Mouse (Mus musculus): ENCODE measurements around the gene Zcrb1. TPM values are rescaled to one million over a fixed set of nuclear protein-coding genes. Genes with fewer than 3 reads are reported as not detected.

Zcrb1 gene
- 101 and 118 TPM in 2 replicates for polyA plus RNA-seq (2012; rRNA removed)

- TF ChIP-seq POLR2A (IDR thresholded peaks at IDR 0.05; ENCODE audit: borderline replicate concordance, extremely low read depth, insufficient read depth, insufficient read length, poor library complexity, severe bottlenecking), result peak; percentile 95
- no peak for TF ChIP-seq CTCF (IDR thresholded peaks at IDR 0.05; ENCODE audit: borderline replicate concordance, extremely low read depth, insufficient read depth, insufficient read length)
- peak; percentile 96 for DNase-seq (ENCODE audit: low read depth)
These were observed at the start of gene Zcrb1, which contains the start of gene Pphln1 for GRCm38 (mm10) chr15:93397826-93398698. Zcrb1 (minus strand) TSS chr15:93398334. Pphln1 (plus strand) TSS chr15:93398350.

DNA sequence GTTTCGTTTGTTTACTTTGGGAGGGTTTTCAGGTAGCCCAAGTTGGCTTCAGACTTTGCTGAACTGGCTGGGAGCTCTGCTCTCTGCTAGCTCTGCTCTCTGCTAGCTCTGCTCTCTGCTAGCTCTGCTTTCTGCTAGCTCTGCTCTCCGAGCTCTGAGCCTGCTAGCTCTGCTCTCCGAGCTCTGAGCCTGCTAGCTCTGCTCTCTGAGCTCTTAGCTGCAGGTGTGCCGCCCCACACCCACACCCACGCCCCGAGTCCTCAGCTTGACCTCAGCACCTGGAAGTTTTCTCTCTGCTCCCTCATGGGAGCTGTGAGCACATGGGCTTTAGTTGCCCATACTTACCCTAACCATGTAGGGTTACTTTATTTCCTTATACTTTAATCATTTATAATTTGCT lies 45.5 kb upstream of the Zcrb1 start:
- DNase-seq (ENCODE audit: low read depth), result no peak
- no peak for TF ChIP-seq CTCF (IDR thresholded peaks at IDR 0.05; ENCODE audit: borderline replicate concordance, extremely low read depth, insufficient read depth, insufficient read length)
- no peak for TF ChIP-seq POLR2A (IDR thresholded peaks at IDR 0.05; ENCODE audit: borderline replicate concordance, extremely low read depth, insufficient read depth, insufficient read length, poor library complexity, severe bottlenecking)

- DNase-seq (ENCODE audit: low read depth), result no peak
- TF ChIP-seq CTCF (IDR thresholded peaks at IDR 0.05; ENCODE audit: borderline replicate concordance, extremely low read depth, insufficient read depth, insufficient read length) (peak; percentile 3; the same call in 1 of the 2 replicates), POLR2A (IDR thresholded peaks at IDR 0.05; ENCODE audit: borderline replicate concordance, extremely low read depth, insufficient read depth, insufficient read length, poor library complexity, severe bottlenecking) (no peak)
These were observed 44.1 kb upstream of the Zcrb1 start for GRCm38 (mm10) chr15:93442271-93442670.

GRCm38 (mm10) chr15:93438663-93439062 lies 40.5 kb upstream of the Zcrb1 start:
- TF ChIP-seq CTCF (IDR thresholded peaks at IDR 0.05; ENCODE audit: borderline replicate concordance, extremely low read depth, insufficient read depth, insufficient read length), result peak; percentile 91
- TF ChIP-seq POLR2A (IDR thresholded peaks at IDR 0.05; ENCODE audit: borderline replicate concordance, extremely low read depth, insufficient read depth, insufficient read length, poor library complexity, severe bottlenecking), result no peak
- peak; percentile 79 for DNase-seq (ENCODE audit: low read depth)

DNA sequence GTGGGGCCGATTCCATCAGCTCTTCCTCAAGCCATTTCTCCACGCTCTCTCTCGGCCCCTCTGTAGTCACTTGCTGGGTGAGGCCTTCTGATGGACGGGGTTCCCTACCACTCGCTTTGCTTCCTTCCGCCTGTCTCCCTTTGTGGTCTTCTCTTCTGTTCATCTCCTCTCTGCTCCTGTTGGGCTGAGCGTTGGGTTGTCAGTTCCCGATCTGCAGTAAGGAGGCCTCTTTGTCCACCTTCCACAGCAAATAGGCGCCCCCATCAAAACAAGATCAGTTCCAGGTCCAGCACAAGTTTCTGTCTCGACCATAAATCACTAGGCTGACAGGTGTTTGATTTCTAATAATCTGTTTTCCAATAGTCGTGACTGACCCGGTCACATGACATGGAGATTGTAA lies 37.9 kb upstream of the Zcrb1 start:
- no peak for DNase-seq (ENCODE audit: low read depth)
- TF ChIP-seq CTCF (IDR thresholded peaks at IDR 0.05; ENCODE audit: borderline replicate concordance, extremely low read depth, insufficient read depth, insufficient read length) (no peak), POLR2A (IDR thresholded peaks at IDR 0.05; ENCODE audit: borderline replicate concordance, extremely low read depth, insufficient read depth, insufficient read length, poor library complexity, severe bottlenecking) (no peak)

GRCm38 (mm10) chr15:93433811-93434210 lies 35.7 kb upstream of the Zcrb1 start:
- TF ChIP-seq CTCF (IDR thresholded peaks at IDR 0.05; ENCODE audit: borderline replicate concordance, extremely low read depth, insufficient read depth, insufficient read length) (no peak), POLR2A (IDR thresholded peaks at IDR 0.05; ENCODE audit: borderline replicate concordance, extremely low read depth, insufficient read depth, insufficient read length, poor library complexity, severe bottlenecking) (no peak)
- no peak for DNase-seq (ENCODE audit: low read depth)

DNA sequence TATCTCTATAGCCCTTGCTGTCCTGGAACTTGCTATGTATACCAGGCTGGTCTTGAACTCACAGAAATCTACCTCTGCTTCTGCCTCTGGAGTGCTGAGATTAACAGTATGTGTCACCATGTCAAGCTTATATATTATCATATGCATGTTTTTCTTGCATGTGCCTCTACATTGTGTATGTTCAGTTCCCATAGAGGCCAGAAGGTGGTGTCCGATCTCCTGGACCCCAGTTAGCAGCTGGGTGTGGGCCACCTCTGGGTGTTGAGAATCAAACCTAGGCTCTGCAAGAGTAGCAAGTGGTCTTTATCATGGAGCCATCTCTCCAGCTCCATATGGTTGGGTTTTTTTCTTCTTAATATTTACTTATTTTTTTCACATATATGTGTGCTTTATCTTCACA lies 24.4 kb upstream of the Zcrb1 start:
- DNase-seq (ENCODE audit: low read depth), result no peak
- TF ChIP-seq POLR2A (IDR thresholded peaks at IDR 0.05; ENCODE audit: borderline replicate concordance, extremely low read depth, insufficient read depth, insufficient read length, poor library complexity, severe bottlenecking), result no peak
- TF ChIP-seq CTCF (IDR thresholded peaks at IDR 0.05; ENCODE audit: borderline replicate concordance, extremely low read depth, insufficient read depth, insufficient read length), result no peak

- TF ChIP-seq POLR2A (IDR thresholded peaks at IDR 0.05; ENCODE audit: borderline replicate concordance, extremely low read depth, insufficient read depth, insufficient read length, poor library complexity, severe bottlenecking), result no peak
- TF ChIP-seq CTCF (IDR thresholded peaks at IDR 0.05; ENCODE audit: borderline replicate concordance, extremely low read depth, insufficient read depth, insufficient read length), result 0 out of 2 replicates have a peak, but pooled peaks have one; percentile 4
- DNase-seq (ENCODE audit: low read depth), result no peak
These were observed 22.5 kb upstream of the Zcrb1 start for GRCm38 (mm10) chr15:93420596-93420995.

DNA sequence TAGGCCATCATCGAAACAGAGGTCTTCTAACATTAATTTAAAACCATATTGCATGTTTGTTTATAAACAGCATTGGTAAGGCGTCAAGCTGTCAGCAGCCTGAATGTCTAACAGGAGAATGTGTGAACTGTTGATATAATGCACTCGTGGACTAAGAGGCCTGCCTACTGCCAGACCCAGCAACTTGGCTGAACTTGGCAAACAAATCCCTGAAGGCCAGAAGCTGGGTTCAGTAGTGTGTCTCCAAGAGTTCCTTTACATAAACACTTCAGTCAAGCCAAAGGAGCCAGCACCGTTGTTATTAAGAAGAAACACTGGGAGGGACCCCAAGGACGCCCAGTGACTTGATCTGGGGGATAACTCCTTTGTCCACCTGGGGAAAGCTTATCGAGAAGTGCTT lies 18.2 kb upstream of the Zcrb1 start:
- no peak for DNase-seq (ENCODE audit: low read depth)
- TF ChIP-seq CTCF (IDR thresholded peaks at IDR 0.05; ENCODE audit: borderline replicate concordance, extremely low read depth, insufficient read depth, insufficient read length), result no peak
- no peak for TF ChIP-seq POLR2A (IDR thresholded peaks at IDR 0.05; ENCODE audit: borderline replicate concordance, extremely low read depth, insufficient read depth, insufficient read length, poor library complexity, severe bottlenecking)

- DNase-seq (ENCODE audit: low read depth), result no peak
- TF ChIP-seq POLR2A (IDR thresholded peaks at IDR 0.05; ENCODE audit: borderline replicate concordance, extremely low read depth, insufficient read depth, insufficient read length, poor library complexity, severe bottlenecking), result no peak
- no peak for TF ChIP-seq CTCF (IDR thresholded peaks at IDR 0.05; ENCODE audit: borderline replicate concordance, extremely low read depth, insufficient read depth, insufficient read length)
These were observed 16.3 kb upstream of the Zcrb1 start for GRCm38 (mm10) chr15:93414456-93414855.

GRCm38 (mm10) chr15:93412445-93412844 lies 14.3 kb upstream of the Zcrb1 start:
- TF ChIP-seq CTCF (IDR thresholded peaks at IDR 0.05; ENCODE audit: borderline replicate concordance, extremely low read depth, insufficient read depth, insufficient read length), result no peak
- TF ChIP-seq POLR2A (IDR thresholded peaks at IDR 0.05; ENCODE audit: borderline replicate concordance, extremely low read depth, insufficient read depth, insufficient read length, poor library complexity, severe bottlenecking), result no peak
- DNase-seq (ENCODE audit: low read depth), result no peak

- TF ChIP-seq POLR2A (IDR thresholded peaks at IDR 0.05; ENCODE audit: borderline replicate concordance, extremely low read depth, insufficient read depth, insufficient read length, poor library complexity, severe bottlenecking) (no peak), CTCF (IDR thresholded peaks at IDR 0.05; ENCODE audit: borderline replicate concordance, extremely low read depth, insufficient read depth, insufficient read length) (no peak)
- no peak for DNase-seq (ENCODE audit: low read depth)
These were observed 8.4 kb upstream of the Zcrb1 start for GRCm38 (mm10) chr15:93406492-93406891.

Measured in brain, embryonic 14.5 days (tissue).